Mouse (Mus musculus) T-cell, adult 2 months (primary cell): ENCODE measurements around the gene Crybb3.
"Not testable (repeated sequence)": the region's sequence is repeated elsewhere in the genome, so short reads cannot be mapped to it uniquely, and the experiment has no call there.

Source experiments
- DNase-seq: peaks from one replicate; pipeline ENCODE4 v3.0.0; 2022; ENCODE audit warnings: low spot score

The Crybb3 gene

GRCm38 (mm10) chr5:113081439-113081838 is at the start of gene Crybb3:
Gene Crybb3 (minus strand): TSS chr5:113081584.
- DNase-seq = no peak

GRCm38 (mm10) chr5:113128426-113128825 is 47.0 kb upstream of the Crybb3 start:
- DNase-seq = no peak

GRCm38 (mm10) chr5:113126476-113126875 is 45.1 kb upstream of the Crybb3 start:
- DNase-seq = no peak

- no peak for DNase-seq
These were observed 42.3 kb upstream of the Crybb3 start for GRCm38 (mm10) chr5:113123693-113124092.

- DNase-seq = no peak
These were observed 41.1 kb upstream of the Crybb3 start for GRCm38 (mm10) chr5:113122326-113123054.

- DNase-seq = no peak
These were observed 40.1 kb upstream of the Crybb3 start for GRCm38 (mm10) chr5:113121591-113121875.

GRCm38 (mm10) chr5:113120741-113121590 is 39.6 kb upstream of the Crybb3 start:
- DNase-seq = no peak

GRCm38 (mm10) chr5:113119861-113120465 is 38.6 kb upstream of the Crybb3 start:
- DNase-seq = no peak

- DNase-seq = no peak
These were observed 37.9 kb upstream of the Crybb3 start for GRCm38 (mm10) chr5:113119291-113119690.

- no peak for DNase-seq
These were observed 37.3 kb upstream of the Crybb3 start for GRCm38 (mm10) chr5:113118695-113119094.

- DNase-seq = no peak
These were observed 36.0 kb upstream of the Crybb3 start for GRCm38 (mm10) chr5:113117361-113117760.

- no peak for DNase-seq
These were observed 34.5 kb upstream of the Crybb3 start for GRCm38 (mm10) chr5:113115896-113116295.

- DNase-seq = no peak
These were observed 33.2 kb upstream of the Crybb3 start for GRCm38 (mm10) chr5:113114264-113115225.

GRCm38 (mm10) chr5:113113120-113113519 is 31.7 kb upstream of the Crybb3 start:
- DNase-seq = no peak

GRCm38 (mm10) chr5:113111336-113111735 is 30.0 kb upstream of the Crybb3 start:
- DNase-seq = no peak

- DNase-seq = no peak
These were observed 29.5 kb upstream of the Crybb3 start for GRCm38 (mm10) chr5:113110929-113111328.

- not testable (repeated sequence) for DNase-seq
These were observed 28.3 kb upstream of the Crybb3 start for GRCm38 (mm10) chr5:113109651-113110050.

- no peak for DNase-seq
These were observed 26.9 kb upstream of the Crybb3 start for GRCm38 (mm10) chr5:113108165-113108764.

- DNase-seq = no peak
These were observed 26.3 kb upstream of the Crybb3 start for GRCm38 (mm10) chr5:113107709-113108108.

- DNase-seq = no peak
These were observed 25.2 kb upstream of the Crybb3 start for GRCm38 (mm10) chr5:113106594-113106993.

GRCm38 (mm10) chr5:113105481-113105880 is 24.1 kb upstream of the Crybb3 start:
- no peak for DNase-seq
